Mouse (Mus musculus) intestine, embryonic 16.5 days (tissue): ENCODE data around the gene Tmod1. TPM values are rescaled to one million over a fixed set of nuclear protein-coding genes. Genes with fewer than 3 reads are reported as not detected.

Source experiments
- ATAC-seq: fragments of 200-750 bp; cut with Nextera tagmentation; 2 replicates; pipeline ENCODE4 v1.8.0; 2017; ENCODE audit warnings: moderate TSS enrichment, moderate library complexity
- H3K27ac ChIP-seq: fragments of 300-500 bp; sonication (generic); 2 replicates; pipeline ENCODE4 v1.5.1; 2014; ENCODE audit warnings: mild to moderate bottlenecking, low read length
- H3K27me3 ChIP-seq: fragments of 300-500 bp; sonication (generic); replicated peaks from 2 replicates; pipeline ENCODE4 v1.6.1; 2014; ENCODE audit warnings: low read length, control low read depth, mixed read lengths; ENCODE audit not compliant: control insufficient read depth, insufficient read depth
- H3K36me3 ChIP-seq: fragments of 300-500 bp; sonication (generic); 2 replicates; pipeline ENCODE4 v1.6.1; 2014; ENCODE audit warnings: low read length, control low read depth; ENCODE audit not compliant: control insufficient read depth, insufficient read depth
- H3K4me1 ChIP-seq: fragments of 300-500 bp; sonication (generic); 2 replicates; pipeline ENCODE4 v1.6.1; 2014; ENCODE audit warnings: low read length, control low read depth, mixed read lengths; ENCODE audit not compliant: control insufficient read depth, insufficient read depth
- H3K4me2 ChIP-seq: fragments of 300-500 bp; sonication (generic); 2 replicates; pipeline ENCODE4 v1.6.1; 2014; ENCODE audit warnings: low read depth, low read length, control low read depth
- H3K4me3 ChIP-seq: fragments of 300-500 bp; sonication (generic); 2 replicates; pipeline ENCODE4 v1.5.1; 2014; ENCODE audit warnings: mild to moderate bottlenecking, low read length
- H3K9ac ChIP-seq: fragments of 300-500 bp; sonication (generic); 2 replicates; pipeline ENCODE4 v1.6.1; 2014; ENCODE audit warnings: low read depth, low read length
- H3K9me3 ChIP-seq: fragments of 300-500 bp; sonication (generic); 2 replicates; pipeline ENCODE4 v1.6.1; 2016; ENCODE audit warnings: low read length, control low read depth; ENCODE audit not compliant: control insufficient read depth
- WGBS: fragments of 180-500 bp; shearing (Covaris S2); extraction: QIAGEN DNeasy Blood & Tissue Kit; methylation state at CpG from one replicate; pipeline ENCODE4 v1.1.7; 2014; 5-methylcytosine and 5-hydroxymethylcytosine counted together
- polyA plus RNA-seq: library from polyadenylated mRNA; unstranded; fragments of >200 nt; fragmentation: Nextera tagmentation; extraction: Ambion mirVana; gene quantifications from 2 replicates; pipeline ENCODE4 v1.2.1, GENCODE M21; 2015

Gene Tmod1
- polyA plus RNA-seq, 1 experiment from 2014 or later: 4.0 TPM

DNA sequence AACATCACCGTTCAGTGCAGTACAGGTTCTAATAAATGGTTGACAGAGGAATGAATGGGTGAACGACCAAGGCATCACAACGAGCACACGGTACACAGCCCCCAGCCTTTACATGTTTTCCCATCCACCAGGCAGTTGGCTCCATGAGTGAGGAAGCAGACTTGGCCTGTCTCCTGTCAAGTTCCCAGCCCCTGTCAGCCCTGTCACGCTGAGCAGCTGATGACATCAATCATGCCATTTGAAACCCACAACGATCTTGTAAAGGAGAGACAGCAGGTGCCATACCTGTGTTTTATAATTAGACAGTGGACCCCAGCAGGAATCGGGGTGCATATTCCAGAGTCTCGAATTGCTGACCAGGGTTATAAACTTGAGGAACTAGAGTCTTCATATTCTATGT is 4.6 kb downstream of the Tmod1 start:
- no peak overlapping the region for H3K4me2 ChIP-seq
- no peak overlapping the region for H3K27ac ChIP-seq
- H3K27me3 ChIP-seq: peaks cover 19% of the 10 kb centered on the region
- no peak for ATAC-seq
- 66% methylated on average over 8 of the region's 8 CpGs for WGBS
- H3K36me3 ChIP-seq: no peaks in the 10 kb centered on the region
- H3K4me1 ChIP-seq: peaks cover 25% of the 10 kb centered on the region
- H3K9ac ChIP-seq: no peak overlapping the region
- H3K4me3 ChIP-seq: no peak overlapping the region
- no peaks in the 10 kb centered on the region for H3K9me3 ChIP-seq

- no peaks in the 10 kb centered on the region; the same call in 1 of the 2 replicates for H3K9me3 ChIP-seq
- H3K27ac ChIP-seq: no peak overlapping the region
- H3K4me1 ChIP-seq: no peaks in the 10 kb centered on the region
- no peak overlapping the region for H3K4me3 ChIP-seq
- no peak overlapping the region for H3K9ac ChIP-seq
- WGBS: 65% methylated on average over 4 of the region's 4 CpGs
- no peaks in the 10 kb centered on the region for H3K27me3 ChIP-seq
- no peak overlapping the region for H3K4me2 ChIP-seq
- no peaks in the 10 kb centered on the region for H3K36me3 ChIP-seq
- ATAC-seq: no peak
Measured at GRCm38 (mm10) chr4:46047971-46048370, 9.2 kb downstream of the Tmod1 start.

DNA sequence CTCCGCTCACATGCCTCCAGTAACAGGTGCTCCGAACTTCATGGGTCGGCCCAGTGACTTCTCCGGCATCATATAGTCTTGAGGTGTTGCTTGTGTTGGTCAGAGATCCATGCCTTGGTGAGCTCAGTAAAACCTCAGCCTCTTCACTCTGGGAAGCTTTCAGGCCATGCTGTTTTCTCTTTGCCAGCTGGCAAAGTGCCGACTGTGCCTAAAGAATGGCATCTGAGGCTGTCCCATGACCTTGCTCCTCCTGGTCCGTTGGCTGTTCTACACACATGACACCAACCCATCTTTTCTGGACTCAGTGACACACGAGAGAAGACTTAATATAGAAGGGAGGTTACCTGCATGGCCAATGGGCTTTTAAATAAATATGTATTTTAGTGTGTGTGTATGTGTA is 9.7 kb downstream of the Tmod1 start:
- WGBS: 79% methylated on average over 7 of the region's 7 CpGs
- Histone ChIP-seq H3K4me3 (no peak overlapping the region), H3K4me2 (no peak overlapping the region), H3K27ac (no peak overlapping the region), H3K9ac (no peak overlapping the region), H3K27me3 (no peaks in the 10 kb centered on the region), H3K9me3 (no peaks in the 10 kb centered on the region; the same call in 1 of the 2 replicates), H3K36me3 (no peaks in the 10 kb centered on the region), H3K4me1 (no peaks in the 10 kb centered on the region)
- ATAC-seq: no peak

GRCm38 (mm10) chr4:46053323-46054107 is 14.8 kb downstream of the Tmod1 start:
- Histone ChIP-seq H3K9me3 (peaks cover 7% of the 10 kb centered on the region), H3K4me1 (no peaks in the 10 kb centered on the region), H3K9ac (no peak overlapping the region), H3K36me3 (no peaks in the 10 kb centered on the region), H3K27me3 (no peaks in the 10 kb centered on the region), H3K4me2 (no peak overlapping the region), H3K27ac (no peak overlapping the region), H3K4me3 (no peak overlapping the region)
- 89% methylated on average over 9 of the region's 9 CpGs for WGBS
- no peak for ATAC-seq

DNA sequence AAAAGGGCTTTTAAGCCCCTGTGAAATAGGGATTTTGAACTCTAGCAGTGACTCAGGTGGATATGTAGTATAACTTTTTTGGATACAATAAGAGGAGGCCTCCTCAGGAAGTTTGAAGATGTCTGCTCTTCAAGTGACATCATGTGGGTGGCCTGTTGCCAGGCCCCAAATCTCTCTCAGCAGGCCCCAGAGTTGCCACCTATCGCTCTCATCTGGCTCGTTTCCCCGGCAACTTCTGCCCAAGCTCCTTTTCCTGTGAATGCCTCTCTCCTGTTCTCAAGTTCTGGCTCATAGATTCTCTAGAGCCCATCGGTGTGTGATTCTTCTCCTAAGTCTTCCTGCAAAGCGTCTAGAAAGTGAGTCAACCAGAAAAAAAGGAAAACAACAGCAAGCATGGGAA is 17.4 kb downstream of the Tmod1 start:
- 89% methylated on average over 5 of the region's 5 CpGs for WGBS
- Histone ChIP-seq H3K27me3 (no peaks in the 10 kb centered on the region), H3K36me3 (no peaks in the 10 kb centered on the region), H3K4me1 (no peaks in the 10 kb centered on the region), H3K9ac (no peak overlapping the region), H3K27ac (no peak overlapping the region), H3K4me3 (no peak overlapping the region), H3K9me3 (peaks cover 7% of the 10 kb centered on the region), H3K4me2 (no peak overlapping the region)
- ATAC-seq: no peak

- Histone ChIP-seq H3K4me3 (no peak overlapping the region), H3K4me2 (no peak overlapping the region), H3K9ac (no peak overlapping the region), H3K27me3 (no peaks in the 10 kb centered on the region), H3K4me1 (no peaks in the 10 kb centered on the region), H3K27ac (no peak overlapping the region), H3K36me3 (no peaks in the 10 kb centered on the region), H3K9me3 (peaks cover 5% of the 10 kb centered on the region; the same call in 1 of the 2 replicates)
- ATAC-seq: no peak
- 88% methylated on average over 12 of the region's 12 CpGs for WGBS
Measured at GRCm38 (mm10) chr4:46061259-46061962, 22.7 kb downstream of the Tmod1 start.

GRCm38 (mm10) chr4:46063841-46064240 is 25.1 kb downstream of the Tmod1 start:
- 80% methylated on average over 4 of the region's 4 CpGs for WGBS
- no peak for ATAC-seq
- no peak overlapping the region for H3K27ac ChIP-seq

DNA sequence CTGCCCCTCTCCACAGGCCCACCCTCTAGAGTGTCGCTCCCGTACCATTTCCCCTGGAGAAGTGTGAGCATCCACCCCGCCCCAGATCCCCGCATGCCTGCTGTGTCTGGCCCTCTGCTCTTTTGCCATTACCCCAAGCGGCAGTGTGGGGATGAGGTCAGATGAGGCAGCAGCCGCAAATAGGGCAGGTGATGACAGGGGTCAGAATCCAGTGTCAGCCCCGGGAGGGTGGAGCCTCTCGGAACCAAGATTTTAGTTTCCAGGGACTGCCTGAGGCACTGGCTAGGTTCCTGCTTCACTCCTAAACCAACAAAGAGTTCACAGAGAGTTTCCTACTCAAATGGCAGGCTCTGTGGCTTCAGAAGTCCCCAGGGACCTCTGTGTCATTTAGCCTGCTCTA is 25.5 kb downstream of the Tmod1 start:
- Histone ChIP-seq H3K27me3 (no peaks in the 10 kb centered on the region), H3K9ac (no peak overlapping the region)
- WGBS: 43% methylated on average over 8 of the region's 8 CpGs

More at GRCm38 (mm10) chr4:46063841-46064240, 25.1 kb downstream of the Tmod1 start:
- Histone ChIP-seq H3K4me3 (no peak overlapping the region), H3K4me1 (no peaks in the 10 kb centered on the region), H3K4me2 (no peak overlapping the region), H3K27me3 (no peaks in the 10 kb centered on the region), H3K9me3 (no peaks in the 10 kb centered on the region), H3K36me3 (no peaks in the 10 kb centered on the region), H3K9ac (no peak overlapping the region)

GRCm38 (mm10) chr4:46064961-46065360 is 26.2 kb downstream of the Tmod1 start:
- ATAC-seq: no peak
- WGBS: 72% methylated on average over 3 of the region's 3 CpGs
- Histone ChIP-seq H3K9me3 (no peaks in the 10 kb centered on the region), H3K4me2 (no peak overlapping the region), H3K4me1 (no peaks in the 10 kb centered on the region), H3K27me3 (no peaks in the 10 kb centered on the region), H3K4me3 (no peak overlapping the region), H3K9ac (no peak overlapping the region), H3K27ac (no peak overlapping the region), H3K36me3 (no peaks in the 10 kb centered on the region)

More for the DNA sequence above, 25.5 kb downstream of the Tmod1 start:
- no peak overlapping the region for H3K4me3 ChIP-seq
- no peak for ATAC-seq
- H3K9me3 ChIP-seq: no peaks in the 10 kb centered on the region
- H3K27ac ChIP-seq: no peak overlapping the region
- no peaks in the 10 kb centered on the region for H3K4me1 ChIP-seq
- H3K36me3 ChIP-seq: no peaks in the 10 kb centered on the region
- no peak overlapping the region for H3K4me2 ChIP-seq
